Comparison of ENCODE assay signal across 10 mouse cellular contexts in genomic region chr4:95483571-95483970, GRCm38 (mm10).
DNase-seq lines count a peak whose midpoint lies in the region; ATAC-seq and TF ChIP-seq lines count a peak whose summit lies in the region.
"Had no signal": no experiment of that assay in that cellular context is flagged by ENCODE, and none has a peak within 500 bp of the region (broad histone marks: within the 10 kb centered on the region; RNA-seq: fewer than 3 reads in every experiment).

No protein-coding gene starts in this region.

- no peaks in the 10 kb centered on the region for H3K27me3 ChIP-seq in heart, embryonic 14.5 days (ENCODE audit: control insufficient read depth, insufficient read depth, low read length)
- H3K27me3 ChIP-seq in limb, embryonic 10.5 days (ENCODE audit: low read depth, poor library complexity, severe bottlenecking), result 0 out of 2 replicates have a peak, but pooled peaks cover 4% of the 10 kb centered on the region
- no peaks in the 10 kb centered on the region for H3K27me3 ChIP-seq in midbrain, postnatal 0 days (ENCODE audit: insufficient read depth, low read length)
- no peaks in the 10 kb centered on the region for H3K27me3 ChIP-seq in hindbrain, embryonic 11.5 days (ENCODE audit: control insufficient read depth, insufficient read depth, low read length)
- H3K27me3 ChIP-seq: neural tube, embryonic 12.5 days had no signal

- peak; percentile 54; the same call in 1 of the 2 replicates for ATAC-seq in heart, embryonic 14.5 days (ENCODE audit: insufficient number of reproducible peaks, insufficient read depth, low FRiP score, low read depth)
- no peak for ATAC-seq in midbrain, postnatal 0 days (ENCODE audit: low FRiP score)
- ATAC-seq in hindbrain, embryonic 11.5 days (ENCODE audit: low FRiP score), result no peak

- H3K36me3 ChIP-seq in heart, embryonic 14.5 days (ENCODE audit: control insufficient read depth, insufficient read depth, low read length), result no peaks in the 10 kb centered on the region
- no peaks in the 10 kb centered on the region for H3K36me3 ChIP-seq in limb, embryonic 10.5 days
- H3K36me3 ChIP-seq in midbrain, postnatal 0 days (ENCODE audit: insufficient read depth, low read length), result no peaks in the 10 kb centered on the region
- no peaks in the 10 kb centered on the region for H3K36me3 ChIP-seq in hindbrain, embryonic 11.5 days (ENCODE audit: control insufficient read depth, insufficient read depth, low read length)
- H3K36me3 ChIP-seq: G1E; neural tube, embryonic 12.5 days had no signal

- TF ChIP-seq CTCF in midbrain, postnatal 0 days (IDR thresholded peaks at IDR 0.05), result no peak

- H3K4me2 ChIP-seq in heart, embryonic 14.5 days (ENCODE audit: low read length), result no peak overlapping the region
- H3K4me2 ChIP-seq in midbrain, postnatal 0 days (ENCODE audit: low read depth, low read length, poor library complexity, severe bottlenecking), result no peak overlapping the region
- no peak overlapping the region for H3K4me2 ChIP-seq in hindbrain, embryonic 11.5 days (replicated peaks; ENCODE audit: low read depth, low read length)
- H3K4me2 ChIP-seq: neural tube, embryonic 12.5 days had no signal

- no peak overlapping the region for H3K9ac ChIP-seq in heart, embryonic 14.5 days (ENCODE audit: low read length)
- H3K9ac ChIP-seq in midbrain, postnatal 0 days (replicated peaks; ENCODE audit: low read length, poor library complexity, severe bottlenecking), result no peak overlapping the region
- no peak overlapping the region for H3K9ac ChIP-seq in hindbrain, embryonic 11.5 days (ENCODE audit: low read depth, low read length)
- H3K9ac ChIP-seq: neural tube, embryonic 12.5 days had no signal

- no peaks in the 10 kb centered on the region for H3K9me3 ChIP-seq in heart, embryonic 14.5 days (ENCODE audit: control insufficient read depth, low read length)
- no peaks in the 10 kb centered on the region for H3K9me3 ChIP-seq in limb, embryonic 10.5 days (replicated peaks)
- no peaks in the 10 kb centered on the region for H3K9me3 ChIP-seq in midbrain, postnatal 0 days (ENCODE audit: low read length)
- no peaks in the 10 kb centered on the region for H3K9me3 ChIP-seq in hindbrain, embryonic 11.5 days (ENCODE audit: control insufficient read depth, low read length)
- H3K9me3 ChIP-seq: G1E; neural tube, embryonic 12.5 days had no signal

- no peak overlapping the region for H3K4me3 ChIP-seq in heart, embryonic 14.5 days (ENCODE audit: control insufficient read depth in 1 of 2, insufficient read depth in 1 of 2, low read depth in 1 of 2, low read length in 2 of 2)
- no peak overlapping the region for H3K4me3 ChIP-seq in limb, embryonic 10.5 days
- H3K4me3 ChIP-seq in midbrain, postnatal 0 days (ENCODE audit: low read depth, low read length), result no peak overlapping the region
- no peak overlapping the region for H3K4me3 ChIP-seq in hindbrain, embryonic 11.5 days (ENCODE audit: low read depth, low read length)
- H3K4me3 ChIP-seq: neural tube, embryonic 12.5 days had no signal

- DNase-seq in ovary, adult 18-20 months (ENCODE audit: low spot score), result peak; percentile 70
- no peak for DNase-seq in ovary, postnatal 10 days (ENCODE audit: low spot score)
- no peak for DNase-seq in limb, embryonic 10.5 days (ENCODE audit: low spot score)
- peak; percentile 11 for DNase-seq in urinary bladder, postnatal 25 days (ENCODE audit: low spot score)
- DNase-seq in thymus, adult 18-20 months, result no peak
- DNase-seq in midbrain, postnatal 0 days (ENCODE audit: low spot score), result no peak
- no peak for DNase-seq in hindbrain, embryonic 11.5 days (ENCODE audit: low spot score)

- WGBS in heart, embryonic 14.5 days, result 30% methylated on average over 6 of the region's 6 CpGs
- 82% methylated on average over 6 of the region's 6 CpGs for WGBS in limb, embryonic 10.5 days
- 72% methylated on average over 6 of the region's 6 CpGs for WGBS in midbrain, postnatal 0 days
- 69% methylated on average over 6 of the region's 6 CpGs for WGBS in hindbrain, embryonic 11.5 days

- H3K27ac ChIP-seq in heart, embryonic 14.5 days (replicated peaks in 1 of 2; ENCODE audit: control insufficient read depth in 1 of 2, insufficient read depth in 1 of 2, low read depth in 2 of 2, low read length in 2 of 2), result no peak overlapping the region
- peak overlapping the region; percentile 42; the same call in 1 of the 2 replicates for H3K27ac ChIP-seq in limb, embryonic 10.5 days
- H3K27ac ChIP-seq in midbrain, postnatal 0 days (ENCODE audit: low read depth, low read length), result no peak overlapping the region
- H3K27ac ChIP-seq in hindbrain, embryonic 11.5 days (ENCODE audit: low read depth, low read length), result no peak overlapping the region
- H3K27ac ChIP-seq: neural tube, embryonic 12.5 days had no signal

- peaks cover 8 to 10% of the 10 kb centered on the region in 2 experiments; a peak in 3 of 4 replicates for H3K4me1 ChIP-seq in heart, embryonic 14.5 days (ENCODE audit: control insufficient read depth in 2 of 2, insufficient read depth in 2 of 2, low read length in 2 of 2)
- H3K4me1 ChIP-seq in limb, embryonic 10.5 days, result peaks cover 14% of the 10 kb centered on the region
- H3K4me1 ChIP-seq in midbrain, postnatal 0 days (ENCODE audit: insufficient read depth, low read length), result no peaks in the 10 kb centered on the region
- H3K4me1 ChIP-seq in hindbrain, embryonic 11.5 days (replicated peaks; ENCODE audit: control insufficient read depth, insufficient read depth, low read length), result no peaks in the 10 kb centered on the region
- H3K4me1 ChIP-seq: neural tube, embryonic 12.5 days had no signal

Comparison
In these comparisons a context has a peak if more than half of its experiments do, and no peak if none do; other contexts are left out.
1. DNase-seq: peak in ovary, adult 18-20 months (single experiment) and urinary bladder, postnatal 25 days (single experiment); none in ovary, postnatal 10 days (single experiment), limb, embryonic 10.5 days (single experiment), thymus, adult 18-20 months (0 of 2), midbrain, postnatal 0 days (single experiment) and hindbrain, embryonic 11.5 days (single experiment).